Mouse (Mus musculus): Measurements from ENCODE around the gene Cpt1b. TPM values are rescaled to one million over a fixed set of nuclear protein-coding genes. Genes with fewer than 3 reads are reported as not detected.

The Cpt1b gene
- polyA plus RNA-seq, 1 experiment from 2014 or later: 0.94 TPM

- 82% methylated on average over 10 of the region's 10 CpGs for WGBS
- no peak for ATAC-seq
- Histone ChIP-seq H3K4me3 (no peak overlapping the region), H3K36me3 (ENCODE audit: poor library complexity, severe bottlenecking) (no peaks in the 10 kb centered on the region), H3K4me2 (no peak overlapping the region), H3K9ac (no peak overlapping the region), H3K9me3 (replicated peaks) (peaks cover 8% of the 10 kb centered on the region; the same call in 1 of the 2 replicates), H3K27me3 (no peaks in the 10 kb centered on the region), H3K4me1 (no peaks in the 10 kb centered on the region), H3K27ac (no peak overlapping the region)
These were observed 20.6 kb downstream of the Cpt1b start for GRCm38 (mm10) chr15:89404831-89405623.

GRCm38 (mm10) chr15:89402471-89402870, 23.2 kb downstream of the Cpt1b start:
- H3K4me1 ChIP-seq: no peaks in the 10 kb centered on the region
- no peak overlapping the region for H3K9ac ChIP-seq
- H3K27ac ChIP-seq: no peak overlapping the region
- no peak overlapping the region for H3K4me3 ChIP-seq
- no peak for ATAC-seq
- H3K9me3 ChIP-seq (replicated peaks): no peaks in the 10 kb centered on the region; the same call in 1 of the 2 replicates
- no peaks in the 10 kb centered on the region for H3K36me3 ChIP-seq (ENCODE audit: poor library complexity, severe bottlenecking)
- H3K27me3 ChIP-seq: no peaks in the 10 kb centered on the region
- WGBS: 84% methylated on average over 1 of the region's 1 CpGs
- H3K4me2 ChIP-seq: no peak overlapping the region

DNA sequence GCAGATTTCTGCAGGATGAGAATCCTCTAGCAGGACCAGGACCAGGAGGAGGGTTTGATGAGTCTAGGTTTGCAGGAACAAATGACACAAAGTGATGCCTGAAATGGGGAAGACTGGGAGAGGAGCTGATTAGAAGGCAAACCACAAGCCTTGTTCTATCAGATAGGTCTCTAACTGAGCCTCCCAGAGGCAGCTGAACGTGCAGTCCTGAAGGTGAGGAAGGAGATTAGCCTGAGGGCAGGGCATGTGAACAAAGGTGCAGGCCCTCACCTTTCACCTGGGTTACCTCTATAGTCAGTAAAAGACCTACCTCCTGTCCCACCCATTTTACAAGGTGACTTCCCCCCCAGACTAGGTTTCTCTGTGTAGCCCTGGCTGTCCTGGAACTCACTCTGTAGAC, 25.9 kb downstream of the Cpt1b start:
- Histone ChIP-seq H3K4me3 (no peak overlapping the region), H3K4me2 (no peak overlapping the region), H3K9me3 (replicated peaks) (no peaks in the 10 kb centered on the region), H3K27me3 (no peaks in the 10 kb centered on the region), H3K27ac (no peak overlapping the region), H3K9ac (no peak overlapping the region), H3K4me1 (no peaks in the 10 kb centered on the region), H3K36me3 (ENCODE audit: poor library complexity, severe bottlenecking) (no peaks in the 10 kb centered on the region)
- WGBS: 53% methylated on average over 1 of the region's 1 CpGs
- no peak for ATAC-seq

DNA sequence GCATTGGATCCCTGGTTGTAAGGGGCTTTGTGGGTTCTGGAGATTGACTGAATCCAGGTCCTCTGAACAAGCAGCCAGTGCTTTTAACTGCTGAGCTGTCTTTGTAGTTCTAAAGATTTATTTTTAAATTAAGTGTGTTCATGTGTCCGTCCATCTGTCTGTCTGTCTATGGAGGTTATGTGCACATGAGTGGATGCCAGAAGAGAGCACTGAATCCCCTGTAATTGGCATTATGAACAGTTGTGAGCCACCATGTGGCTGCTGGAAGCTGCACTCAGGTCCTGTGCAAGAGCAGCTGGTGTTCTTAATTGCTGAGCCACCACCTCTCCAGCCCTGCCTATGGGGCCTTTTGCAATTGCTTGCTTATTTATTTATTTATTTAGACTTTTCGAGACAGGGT, 27.5 kb downstream of the Cpt1b start:
- WGBS: 54% methylated on average over 2 of the region's 2 CpGs
- no peak for ATAC-seq

DNA sequence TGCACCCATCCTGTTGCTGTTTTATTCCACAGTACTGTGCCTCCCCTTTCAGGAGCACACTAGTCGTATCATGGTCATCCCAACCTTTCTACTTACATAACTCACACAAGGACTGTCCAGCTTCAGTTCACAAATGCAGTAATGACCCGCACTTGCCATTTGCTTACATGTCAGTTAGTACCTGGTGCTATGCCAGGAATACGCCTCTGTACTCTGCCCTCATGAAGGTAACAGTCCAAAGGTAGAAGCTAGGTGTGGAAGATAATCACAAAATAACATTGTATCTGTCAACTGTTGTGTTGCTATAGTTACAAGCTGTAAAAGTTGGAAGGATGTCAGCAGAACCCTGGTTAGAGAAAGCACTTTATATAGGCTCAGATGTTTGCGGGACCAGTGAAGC, 28.8 kb downstream of the Cpt1b start:
- H3K27ac ChIP-seq: no peak overlapping the region
- no peak overlapping the region for H3K4me2 ChIP-seq
- no peaks in the 10 kb centered on the region for H3K36me3 ChIP-seq (ENCODE audit: poor library complexity, severe bottlenecking)
- no peaks in the 10 kb centered on the region for H3K27me3 ChIP-seq
- 90% methylated on average over 4 of the region's 4 CpGs for WGBS
- no peak overlapping the region for H3K4me3 ChIP-seq
- no peak overlapping the region for H3K9ac ChIP-seq
- H3K9me3 ChIP-seq (replicated peaks): no peaks in the 10 kb centered on the region
- H3K4me1 ChIP-seq: no peaks in the 10 kb centered on the region
- ATAC-seq: no peak

More for the DNA sequence above, 27.5 kb downstream of the Cpt1b start:
- Histone ChIP-seq H3K36me3 (ENCODE audit: poor library complexity, severe bottlenecking) (no peaks in the 10 kb centered on the region), H3K4me1 (no peaks in the 10 kb centered on the region), H3K27me3 (no peaks in the 10 kb centered on the region), H3K27ac (no peak overlapping the region), H3K9ac (no peak overlapping the region), H3K4me2 (no peak overlapping the region), H3K4me3 (no peak overlapping the region), H3K9me3 (replicated peaks) (no peaks in the 10 kb centered on the region)

GRCm38 (mm10) chr15:89390081-89390480, 35.6 kb downstream of the Cpt1b start:
- no peak overlapping the region for H3K27ac ChIP-seq
- H3K27me3 ChIP-seq: 0 out of 2 replicates have a peak, but pooled peaks cover 3% of the 10 kb centered on the region
- H3K4me1 ChIP-seq: no peaks in the 10 kb centered on the region
- no peak overlapping the region for H3K4me2 ChIP-seq
- no peak overlapping the region for H3K9ac ChIP-seq
- no peaks in the 10 kb centered on the region for H3K9me3 ChIP-seq (replicated peaks)
- no peak overlapping the region for H3K4me3 ChIP-seq
- H3K36me3 ChIP-seq (ENCODE audit: poor library complexity, severe bottlenecking): no peaks in the 10 kb centered on the region
- ATAC-seq: no peak
- 90% methylated on average over 10 of the region's 10 CpGs for WGBS

DNA sequence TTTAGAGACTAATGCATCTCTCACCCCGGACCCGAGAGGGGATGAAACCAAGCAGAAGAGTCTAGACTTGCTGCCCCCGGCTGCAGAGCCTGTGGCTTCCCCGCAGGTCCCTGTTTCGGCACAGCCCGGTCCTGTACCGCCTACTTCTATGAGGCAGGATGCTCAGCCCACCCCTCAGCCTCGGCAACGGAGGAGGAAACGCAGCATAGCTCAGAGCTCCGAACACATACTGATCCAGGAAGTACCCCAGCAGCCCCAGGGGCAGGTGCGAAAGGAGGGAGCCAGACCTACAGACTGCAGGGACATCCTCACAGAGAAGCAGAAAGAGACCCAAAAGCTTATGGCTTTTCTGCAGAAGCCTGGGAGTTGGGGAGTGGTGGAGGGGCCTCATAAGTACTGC, 38.5 kb downstream of the Cpt1b start:
- Histone ChIP-seq H3K9me3 (replicated peaks) (no peaks in the 10 kb centered on the region), H3K4me1 (no peaks in the 10 kb centered on the region), H3K4me2 (no peak overlapping the region), H3K27ac (no peak overlapping the region), H3K4me3 (no peak overlapping the region), H3K27me3 (peaks cover 15% of the 10 kb centered on the region; the same call in 1 of the 2 replicates), H3K36me3 (ENCODE audit: poor library complexity, severe bottlenecking) (no peaks in the 10 kb centered on the region), H3K9ac (no peak overlapping the region)
- WGBS: 52% methylated on average over 12 of the region's 12 CpGs
- ATAC-seq: no peak

DNA sequence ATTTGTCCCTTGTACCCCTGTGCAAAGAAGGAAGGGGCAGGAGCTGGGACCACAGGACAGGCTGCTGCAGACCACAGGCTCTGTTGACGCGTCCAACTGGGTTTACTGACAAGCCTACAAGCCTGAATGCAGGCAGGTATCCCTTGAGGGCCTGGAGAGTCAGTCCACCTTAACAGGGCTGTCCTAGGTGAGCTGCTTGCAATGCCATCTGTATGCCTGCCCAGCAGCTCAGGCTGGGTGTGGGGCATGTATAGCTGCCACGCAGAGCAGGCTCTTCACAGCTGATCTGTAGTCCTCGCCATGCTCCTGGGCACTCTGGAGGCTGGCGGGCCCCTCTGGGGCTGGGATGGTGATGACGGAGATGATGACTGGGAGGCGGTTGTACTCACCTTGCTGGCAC, 41.0 kb downstream of the Cpt1b start, which contains the start of gene Klhdc7b:
Gene Klhdc7b (plus strand): TSS at position 301 of the 400 bp plus-strand sequence.
- no peak within 1 kb of the TSS for H3K27ac ChIP-seq
- no peaks in the 10 kb centered on the region for H3K9me3 ChIP-seq (replicated peaks)
- H3K36me3 ChIP-seq (ENCODE audit: poor library complexity, severe bottlenecking): no peaks in the 10 kb centered on the region
- ATAC-seq: no peak
- 94% methylated on average over 7 of the region's 7 CpGs for WGBS
- H3K27me3 ChIP-seq: peaks cover 32% of the 10 kb centered on the region
- no peak within 1 kb of the TSS for H3K9ac ChIP-seq
- no peak within 1 kb of the TSS for H3K4me3 ChIP-seq
- no peak within 1 kb of the TSS for H3K4me2 ChIP-seq
- H3K4me1 ChIP-seq: peaks cover under 1% of the 10 kb centered on the region

DNA sequence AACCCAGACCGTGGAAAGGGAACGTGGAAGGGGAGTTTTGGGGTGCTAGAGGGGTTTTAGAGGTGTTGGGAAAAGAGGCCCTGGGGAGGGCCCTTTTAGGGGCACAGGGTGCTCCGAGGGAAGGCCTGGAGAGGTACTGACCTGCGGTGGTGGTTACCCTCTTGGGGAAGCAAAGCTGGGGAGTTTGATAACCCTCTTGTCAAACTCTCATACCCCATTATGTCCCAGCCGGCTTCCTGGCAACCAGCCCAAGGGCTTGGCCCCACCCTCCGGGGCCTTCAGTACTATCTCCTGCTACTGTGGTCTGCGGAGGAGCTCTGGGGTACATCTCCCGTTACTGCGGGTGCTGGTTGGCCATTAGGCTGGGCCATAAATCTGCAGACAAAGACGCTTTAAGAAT, 46.2 kb downstream of the Cpt1b start:
- Histone ChIP-seq H3K9ac (no peak overlapping the region), H3K27me3 (peaks cover 67% of the 10 kb centered on the region), H3K4me1 (peaks cover 16% of the 10 kb centered on the region)

DNA sequence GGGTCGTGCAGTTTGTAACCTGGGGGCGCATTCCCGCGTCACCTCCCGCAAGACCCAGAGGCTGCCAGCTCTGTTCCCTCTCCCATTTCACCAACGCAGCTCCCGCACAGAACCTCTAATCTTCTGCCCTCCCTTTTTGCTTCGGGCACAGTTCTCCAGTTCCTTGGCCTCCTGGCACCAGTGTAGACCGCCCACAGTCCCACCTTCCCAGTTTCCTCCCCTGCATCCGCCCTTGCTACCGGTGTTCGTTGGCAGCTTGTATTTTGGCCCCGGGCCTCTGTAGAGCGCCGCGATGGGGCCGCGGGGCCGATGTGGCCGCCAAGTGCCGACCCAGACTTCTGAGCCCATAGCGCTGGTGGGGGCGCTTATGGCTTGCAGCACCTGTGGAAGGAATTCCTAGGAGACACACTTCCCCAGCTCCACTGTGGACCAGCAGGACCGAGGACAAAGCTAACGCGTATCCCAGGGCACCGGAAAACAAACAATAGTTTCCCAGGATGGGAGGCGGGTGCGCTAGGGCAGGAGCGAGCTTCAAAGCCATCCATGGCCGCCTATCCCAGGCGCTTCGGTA, 46.7 kb downstream of the Cpt1b start, which contains the start of gene Odf3b:
Gene Odf3b (minus strand): TSS at position 452 of the 571 bp plus-strand sequence.
- Histone ChIP-seq H3K4me2 (peak within 1 kb of the TSS; percentile 65), H3K27me3 (peaks cover 64% of the 10 kb centered on the region), H3K9me3 (replicated peaks) (no peaks in the 10 kb centered on the region), H3K4me1 (peaks cover 20% of the 10 kb centered on the region), H3K36me3 (ENCODE audit: poor library complexity, severe bottlenecking) (no peaks in the 10 kb centered on the region), H3K4me3 (peak within 1 kb of the TSS; percentile 38), H3K9ac (peak within 1 kb of the TSS; percentile 55), H3K27ac (no peak within 1 kb of the TSS)
- under 1% methylated on average over 33 of the region's 33 CpGs for WGBS
- ATAC-seq: no peak

More for the DNA sequence above, 46.2 kb downstream of the Cpt1b start:
- Histone ChIP-seq H3K4me3 (peak overlapping the region; percentile 38), H3K4me2 (peak overlapping the region; percentile 65), H3K9me3 (replicated peaks) (no peaks in the 10 kb centered on the region), H3K27ac (no peak overlapping the region), H3K36me3 (ENCODE audit: poor library complexity, severe bottlenecking) (no peaks in the 10 kb centered on the region)
- ATAC-seq: no peak
- 9% methylated on average over 10 of the region's 10 CpGs for WGBS

- 14% methylated on average over 43 of the region's 46 CpGs for WGBS
- ATAC-seq: no peak
- Histone ChIP-seq H3K27me3 (peaks cover 64% of the 10 kb centered on the region), H3K9ac (peak overlapping the region; percentile 55), H3K4me3 (peak overlapping the region; percentile 38), H3K36me3 (ENCODE audit: poor library complexity, severe bottlenecking) (no peaks in the 10 kb centered on the region), H3K4me1 (peaks cover 22% of the 10 kb centered on the region), H3K9me3 (replicated peaks) (no peaks in the 10 kb centered on the region), H3K4me2 (peak overlapping the region; percentile 65), H3K27ac (no peak overlapping the region)
These were observed 47.5 kb downstream of the Cpt1b start for GRCm38 (mm10) chr15:89377938-89378828.

- Histone ChIP-seq H3K9me3 (replicated peaks) (no peaks in the 10 kb centered on the region), H3K27me3 (peaks cover 60% of the 10 kb centered on the region), H3K9ac (no peak overlapping the region), H3K4me2 (peak overlapping the region; percentile 14; the same call in 1 of the 2 replicates), H3K4me1 (peaks cover 31% of the 10 kb centered on the region), H3K27ac (no peak overlapping the region), H3K4me3 (no peak overlapping the region), H3K36me3 (ENCODE audit: poor library complexity, severe bottlenecking) (peaks cover 5% of the 10 kb centered on the region)
- WGBS: 8% methylated on average over 18 of the region's 18 CpGs
- no peak for ATAC-seq
These were observed 48.3 kb downstream of the Cpt1b start for GRCm38 (mm10) chr15:89377362-89377761.

Data from forebrain, embryonic 13.5 days (tissue).